Mouse (Mus musculus) ES-E14 (cell line): ENCODE measurements around the gene Ltbp2.

Experiments
- CHD2 ChIP-seq: IDR thresholded peaks from 2 replicates; pipeline ENCODE4 v1.6.1; 2014; ENCODE audit warnings: mild to moderate bottlenecking, low read depth, low read length, inconsistent platforms
- MAFK ChIP-seq: IDR thresholded peaks from 2 replicates; pipeline ENCODE4 v1.6.1; 2014; ENCODE audit warnings: mild to moderate bottlenecking, low read depth, low read length, inconsistent platforms; ENCODE audit not compliant: insufficient read depth
- ZC3H11A ChIP-seq: IDR thresholded peaks from 2 replicates; pipeline ENCODE4 v1.6.1; 2012; ENCODE audit warnings: low read depth, mild to moderate bottlenecking, inconsistent platforms, low read length, borderline replicate concordance
- ZNF384 ChIP-seq: IDR thresholded peaks from 2 replicates; pipeline ENCODE4 v1.6.1; 2012; ENCODE audit warnings: low read depth, low read length, inconsistent platforms

- TF ChIP-seq MAFK (no peak), ZNF384 (no peak), ZC3H11A (no peak), CHD2 (no peak)
These were observed 70.3 kb downstream of the Ltbp2 start for GRCm38 (mm10) chr12:84806010-84806409.
